Mouse (Mus musculus) heart, embryonic 16.5 days (tissue): ENCODE measurements around the gene Tnni3k. TPM values are rescaled to one million over a fixed set of nuclear protein-coding genes. Genes with fewer than 3 reads are reported as not detected.

Source experiments
- ATAC-seq: fragments of 200-750 bp; cut with Nextera tagmentation; replicated peaks from 2 replicates; pipeline ENCODE4 v1.8.0; 2017; ENCODE audit warnings: moderate number of reproducible peaks; ENCODE audit not compliant: insufficient read depth, low FRiP score; ENCODE audit errors: extremely low read depth
- H3K27ac ChIP-seq: fragments of 300-500 bp; sonication (generic); 2 replicates; pipeline ENCODE4 v1.5.1; 2014; ENCODE audit warnings: mild to moderate bottlenecking, low read length, control low read depth, moderate library complexity
- H3K27me3 ChIP-seq: fragments of 300-500 bp; sonication (generic); 2 replicates; pipeline ENCODE4 v1.6.1; 2014; ENCODE audit warnings: low read length, mixed read lengths; ENCODE audit not compliant: control insufficient read depth, insufficient read depth
- H3K36me3 ChIP-seq: fragments of 300-500 bp; sonication (generic); 2 replicates; pipeline ENCODE4 v1.6.1; 2014; ENCODE audit not compliant: control insufficient read depth, insufficient read depth
- H3K4me1 ChIP-seq: fragments of 300-500 bp; sonication (generic); 2 replicates; pipeline ENCODE4 v1.6.1; 2014; ENCODE audit warnings: low read length, mixed read lengths; ENCODE audit not compliant: control insufficient read depth, insufficient read depth
- H3K4me2 ChIP-seq: fragments of 300-500 bp; sonication (generic); 2 replicates; pipeline ENCODE4 v1.6.1; 2014; ENCODE audit warnings: low read depth, mild to moderate bottlenecking, control low read depth, low read length
- H3K4me3 ChIP-seq: fragments of 300-500 bp; sonication (generic); 2 replicates; pipeline ENCODE4 v1.5.1; 2014; ENCODE audit warnings: mild to moderate bottlenecking, control low read depth, low read length
- H3K9ac ChIP-seq: fragments of 300-500 bp; sonication (generic); 2 replicates; pipeline ENCODE4 v1.6.1; 2014; ENCODE audit warnings: low read length, control low read depth
- H3K9me3 ChIP-seq: fragments of 300-500 bp; sonication (generic); replicated peaks from 2 replicates; pipeline ENCODE4 v1.6.1; 2016; ENCODE audit warnings: low read length; ENCODE audit not compliant: control insufficient read depth
- WGBS: fragments of 180-500 bp; shearing (Covaris S2); extraction: QIAGEN DNeasy Blood & Tissue Kit; methylation state at CpG from one replicate; pipeline ENCODE4 v1.1.7; 2014; 5-methylcytosine and 5-hydroxymethylcytosine counted together
- polyA plus RNA-seq: library from polyadenylated mRNA; unstranded; fragments of >200 nt; fragmentation: Nextera tagmentation; extraction: Ambion mirVana; gene quantifications from 2 replicates; pipeline ENCODE4 v1.2.1, GENCODE M21; 2015

Gene Tnni3k
- polyA plus RNA-seq = 72.1 and 72.5 TPM in 2 replicates

DNA sequence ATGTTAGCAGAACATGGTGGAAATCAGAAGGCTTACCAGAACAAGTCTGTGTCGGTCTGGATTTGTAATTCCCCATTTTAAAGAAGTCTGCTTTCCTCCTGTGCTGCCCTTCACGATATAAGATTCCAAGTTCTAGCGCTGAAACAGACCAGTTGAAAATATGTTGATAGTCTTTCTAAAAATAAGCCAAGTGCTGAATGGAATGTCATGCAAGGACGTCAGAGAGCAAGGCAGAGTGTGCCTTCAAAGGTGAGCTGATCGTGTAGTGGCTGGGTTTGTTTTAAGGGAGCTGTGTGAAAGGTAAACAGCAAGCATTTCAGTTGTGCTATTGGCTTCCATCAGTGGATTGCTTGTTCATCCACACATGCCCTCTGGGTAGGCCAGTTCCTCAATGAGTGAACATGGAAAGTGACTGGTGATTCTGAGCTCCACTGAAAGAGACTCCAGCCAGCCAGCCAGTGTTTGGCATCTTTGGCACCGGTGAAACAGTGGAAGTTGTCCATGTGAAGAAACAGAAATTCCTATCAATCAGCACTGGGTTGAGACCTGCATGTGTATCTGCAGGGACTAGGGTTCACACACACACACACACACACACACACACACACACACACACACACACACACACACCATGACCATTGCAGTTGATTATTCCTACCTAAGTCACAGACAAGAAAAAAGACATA is at the start of gene Tnni3k:
Gene Tnni3k (minus strand): TSS at position 177 of the 686 bp plus-strand sequence.
- Histone ChIP-seq H3K4me3 (peak within 1 kb of the TSS; percentile 58), H3K27ac (peak within 1 kb of the TSS; percentile 88), H3K27me3 (no peaks in the 10 kb centered on the region), H3K9me3 (no peaks in the 10 kb centered on the region), H3K4me1 (peaks cover 7% of the 10 kb centered on the region; the same call in 1 of the 2 replicates), H3K4me2 (peak within 1 kb of the TSS; percentile 69), H3K9ac (peak within 1 kb of the TSS; percentile 69), H3K36me3 (no peaks in the 10 kb centered on the region)
- ATAC-seq = peak; percentile 89
- WGBS = 30% methylated on average over 6 of the region's 6 CpGs

GRCm38 (mm10) chr3:155099266-155099665 is 44.1 kb upstream of the Tnni3k start:
- Histone ChIP-seq H3K36me3 (no peaks in the 10 kb centered on the region), H3K9me3 (no peaks in the 10 kb centered on the region), H3K4me2 (no peak overlapping the region), H3K27ac (no peak overlapping the region), H3K27me3 (no peaks in the 10 kb centered on the region), H3K9ac (no peak overlapping the region), H3K4me3 (no peak overlapping the region), H3K4me1 (no peaks in the 10 kb centered on the region)
- ATAC-seq = no peak
- WGBS = 78% methylated on average over 1 of the region's 1 CpGs

GRCm38 (mm10) chr3:155093116-155093956 is 38.1 kb upstream of the Tnni3k start, which contains the start of the genes Fpgt and Lrriq3:
Gene Fpgt, minus strand, starts transcription at chr3:155093403.
Gene Lrriq3, plus strand, starts transcription at chr3:155093434.
- peak within 1 kb of the TSS; percentile 89 for H3K9ac ChIP-seq
- peak; percentile 99 for ATAC-seq
- H3K27ac ChIP-seq = peak within 1 kb of the TSS; percentile 85
- H3K4me1 ChIP-seq = peaks cover 3% of the 10 kb centered on the region; the same call in 1 of the 2 replicates
- H3K4me2 ChIP-seq = peak within 1 kb of the TSS; percentile 75
- WGBS = 1% methylated on average over 47 of the region's 47 CpGs
- no peaks in the 10 kb centered on the region for H3K9me3 ChIP-seq
- H3K4me3 ChIP-seq = peak within 1 kb of the TSS; percentile 90
- peaks cover 4% of the 10 kb centered on the region; the same call in 1 of the 2 replicates for H3K36me3 ChIP-seq
- H3K27me3 ChIP-seq = no peaks in the 10 kb centered on the region

DNA sequence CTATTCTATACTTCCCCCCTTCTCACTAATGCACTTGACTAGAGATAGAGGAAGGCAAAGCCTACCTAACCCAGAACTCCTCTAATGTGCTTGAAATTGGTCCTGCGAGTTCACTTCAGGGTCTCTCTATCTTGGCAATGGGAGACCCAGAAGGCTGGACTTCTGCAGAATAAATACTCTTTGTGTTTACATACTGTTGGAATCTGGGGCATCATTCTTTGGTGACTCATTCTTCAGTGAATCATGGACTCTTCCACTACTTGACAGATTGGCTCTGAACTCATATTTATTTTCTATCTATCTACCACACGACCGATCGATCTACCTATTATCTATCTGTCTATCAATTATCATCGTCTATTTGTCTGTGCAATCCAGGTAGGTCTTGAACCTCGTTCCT is 36.9 kb upstream of the Tnni3k start:
- Histone ChIP-seq H3K4me1 (peaks cover 3% of the 10 kb centered on the region; the same call in 1 of the 2 replicates), H3K4me3 (no peak overlapping the region; the same call in 1 of the 2 replicates), H3K9ac (no peak overlapping the region), H3K4me2 (peak overlapping the region; percentile 75), H3K27me3 (no peaks in the 10 kb centered on the region), H3K36me3 (peaks cover 12% of the 10 kb centered on the region), H3K27ac (no peak overlapping the region), H3K9me3 (no peaks in the 10 kb centered on the region)
- whole genome bisulfite sequencing = 91% methylated on average over 6 of the region's 6 CpGs
- no peak for ATAC-seq

GRCm38 (mm10) chr3:155077908-155078307 is 22.7 kb upstream of the Tnni3k start:
- no peaks in the 10 kb centered on the region for H3K27me3 ChIP-seq
- no peaks in the 10 kb centered on the region for H3K4me1 ChIP-seq
- no peaks in the 10 kb centered on the region for H3K36me3 ChIP-seq
- no peak overlapping the region for H3K4me2 ChIP-seq
- H3K9me3 ChIP-seq = no peaks in the 10 kb centered on the region
- no peak for ATAC-seq
- 82% methylated on average over 4 of the region's 4 CpGs for WGBS
- no peak overlapping the region for H3K27ac ChIP-seq
- H3K4me3 ChIP-seq = no peak overlapping the region
- H3K9ac ChIP-seq = no peak overlapping the region

DNA sequence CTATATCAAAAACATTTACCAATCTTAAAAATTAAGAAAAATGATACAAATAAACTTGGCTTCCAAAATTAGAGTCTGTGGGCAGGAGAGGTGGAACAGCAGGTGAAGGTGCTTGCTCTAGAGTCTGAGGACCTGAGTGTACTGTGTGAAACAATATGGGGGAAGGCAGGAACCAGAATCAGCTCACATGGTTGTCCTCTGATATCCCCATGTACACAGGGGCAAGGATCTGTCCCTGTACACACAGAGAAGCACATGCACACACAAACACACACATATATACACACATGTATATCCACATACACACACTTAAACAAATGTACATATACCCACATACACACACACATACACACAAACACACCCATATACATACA is 4.2 kb upstream of the Tnni3k start:
- Histone ChIP-seq H3K4me3 (no peak overlapping the region), H3K4me1 (peaks cover 7% of the 10 kb centered on the region; the same call in 1 of the 2 replicates), H3K9ac (no peak overlapping the region), H3K27ac (no peak overlapping the region), H3K4me2 (no peak overlapping the region), H3K27me3 (no peaks in the 10 kb centered on the region), H3K9me3 (no peaks in the 10 kb centered on the region), H3K36me3 (no peaks in the 10 kb centered on the region)
- no peak for ATAC-seq

- 68% methylated on average over 6 of the region's 6 CpGs for WGBS
Observed at GRCm38 (mm10) chr3:155058800-155059448, 3.7 kb upstream of the Tnni3k start.

DNA sequence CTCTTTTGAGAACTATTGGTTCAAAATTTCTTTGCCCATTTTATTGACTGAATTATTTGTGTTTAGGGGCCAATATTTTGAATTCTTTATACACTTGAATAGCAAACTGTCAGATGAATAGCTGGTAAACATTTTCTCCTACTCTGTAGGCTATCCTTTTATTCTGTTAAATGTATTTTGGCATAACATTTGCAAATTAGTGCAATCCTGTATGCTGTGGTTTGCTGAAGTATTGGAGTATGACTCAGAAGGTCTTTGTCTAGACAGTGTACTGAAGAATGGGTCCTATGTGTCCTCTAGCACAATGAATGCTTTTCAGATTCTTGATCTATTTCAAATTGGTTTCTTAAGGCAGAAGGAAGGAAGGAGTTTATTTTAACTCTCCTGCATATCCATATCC is 2.4 kb upstream of the Tnni3k start:
- Histone ChIP-seq H3K36me3 (no peaks in the 10 kb centered on the region), H3K9ac (no peak overlapping the region), H3K27me3 (no peaks in the 10 kb centered on the region), H3K9me3 (no peaks in the 10 kb centered on the region), H3K4me1 (peaks cover 7% of the 10 kb centered on the region; the same call in 1 of the 2 replicates), H3K4me3 (no peak overlapping the region), H3K4me2 (no peak overlapping the region), H3K27ac (no peak overlapping the region)
- ATAC-seq = no peak

More at GRCm38 (mm10) chr3:155058800-155059448, 3.7 kb upstream of the Tnni3k start:
- Histone ChIP-seq H3K27ac (no peak overlapping the region), H3K4me3 (no peak overlapping the region), H3K9me3 (no peaks in the 10 kb centered on the region), H3K4me1 (peaks cover 7% of the 10 kb centered on the region; the same call in 1 of the 2 replicates), H3K4me2 (no peak overlapping the region), H3K36me3 (no peaks in the 10 kb centered on the region), H3K9ac (no peak overlapping the region), H3K27me3 (no peaks in the 10 kb centered on the region)
- no peak for ATAC-seq
